Mouse (Mus musculus): ENCODE data around the gene Ift57.

Ift57 gene

DNA sequence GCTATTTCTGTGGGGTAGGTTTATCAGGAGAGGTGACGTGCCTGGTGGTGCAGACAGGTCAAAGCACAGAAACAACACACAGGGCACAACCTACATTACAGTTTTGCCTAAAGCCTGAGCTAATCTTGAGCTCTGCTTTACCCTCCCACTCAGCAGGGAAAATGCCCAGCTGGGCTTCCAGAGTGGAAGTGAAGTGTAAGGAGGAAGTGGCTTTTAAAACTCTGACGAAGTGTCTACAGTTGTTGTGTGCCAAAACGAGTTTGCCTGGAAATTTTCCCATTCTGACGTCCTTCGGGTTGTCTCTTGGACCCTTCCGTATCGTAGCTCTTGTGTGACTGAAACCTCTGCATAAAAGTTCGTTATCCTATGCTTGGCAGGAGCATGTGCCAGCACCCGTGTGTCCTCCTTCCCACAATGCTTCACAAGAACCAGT is 93.4 kb downstream of the Ift57 start:
- peak in 1 of 2 experiments; percentile 37 for DNase-seq (ENCODE audit: low spot score in 2 of 2)

DNA sequence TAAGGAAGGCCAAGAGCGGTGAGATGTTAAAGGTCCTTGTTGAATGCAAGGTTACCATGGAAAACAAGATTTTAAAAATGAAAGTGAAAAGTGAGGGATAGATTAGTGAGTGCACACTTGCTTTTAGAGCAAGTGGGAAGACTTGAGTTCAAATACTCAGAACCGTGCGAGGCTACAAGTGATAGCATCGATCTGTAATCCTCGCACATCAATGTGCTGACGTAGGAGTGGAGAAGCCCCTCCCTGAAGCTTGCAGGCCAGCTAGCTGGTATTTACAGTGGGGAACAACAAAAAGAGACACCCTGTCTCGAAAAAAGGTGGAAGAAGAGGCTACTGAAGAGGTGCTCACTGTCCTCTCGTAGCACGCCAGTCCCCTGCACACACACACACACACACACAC is 94.6 kb downstream of the Ift57 start:
- DNase-seq (ENCODE audit: low spot score in 2 of 2), result no peak

- DNase-seq (ENCODE audit: low spot score in 2 of 2), result no peak
These were observed 97.2 kb downstream of the Ift57 start for GRCm38 (mm10) chr16:49796271-49796670.

DNA sequence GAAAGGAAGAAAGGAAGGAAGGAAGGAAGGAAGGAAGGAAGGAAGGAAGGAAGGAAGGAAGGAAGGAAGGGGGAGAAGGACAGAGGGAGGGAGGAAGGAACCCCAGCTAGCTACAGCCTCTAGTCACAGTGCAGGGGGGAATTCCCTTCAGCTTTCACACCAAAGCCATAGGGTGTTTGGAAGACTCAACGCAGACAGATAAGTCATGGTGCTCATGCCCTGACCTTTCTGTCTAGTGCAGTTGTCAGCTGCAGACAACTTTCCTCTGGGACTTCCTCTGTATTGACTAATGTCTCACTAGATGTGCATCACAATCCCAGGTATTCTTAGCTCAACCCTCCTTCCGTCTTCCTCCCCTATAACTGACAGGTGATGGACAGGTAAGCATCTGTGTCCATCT is 97.9 kb downstream of the Ift57 start:
- DNase-seq (ENCODE audit: low spot score in 2 of 2), result no peak

- DNase-seq (ENCODE audit: low spot score in 2 of 2), result no peak
These were observed 99.8 kb downstream of the Ift57 start for GRCm38 (mm10) chr16:49798790-49799189.

GRCm38 (mm10) chr16:49799597-49800561 is 100.8 kb downstream of the Ift57 start, which contains the start of gene Cd47:
TSS of gene Cd47 (plus strand) at chr16:49800533.
- DNase-seq (ENCODE audit: low spot score in 2 of 2), result no peak

DNA sequence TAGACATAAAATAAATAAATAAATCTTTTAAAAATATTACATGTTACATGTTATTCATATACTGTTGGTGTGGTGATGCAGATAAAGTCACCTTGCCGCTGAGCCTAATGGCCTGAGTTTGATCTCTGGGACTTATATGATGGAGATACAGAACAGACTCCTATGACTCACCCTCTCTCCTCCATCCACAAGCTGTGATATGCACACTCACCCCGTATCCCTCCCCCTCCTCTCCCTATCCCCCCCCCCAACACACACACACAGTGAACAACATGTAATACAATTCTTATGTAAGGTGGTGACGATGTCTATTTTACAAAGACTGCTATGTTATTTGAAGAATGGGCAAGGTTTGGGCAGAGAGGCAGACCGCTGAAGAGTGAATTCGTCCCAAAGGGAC is 102.0 kb downstream of the Ift57 start:
- no peak for DNase-seq (ENCODE audit: low spot score in 2 of 2)

DNA sequence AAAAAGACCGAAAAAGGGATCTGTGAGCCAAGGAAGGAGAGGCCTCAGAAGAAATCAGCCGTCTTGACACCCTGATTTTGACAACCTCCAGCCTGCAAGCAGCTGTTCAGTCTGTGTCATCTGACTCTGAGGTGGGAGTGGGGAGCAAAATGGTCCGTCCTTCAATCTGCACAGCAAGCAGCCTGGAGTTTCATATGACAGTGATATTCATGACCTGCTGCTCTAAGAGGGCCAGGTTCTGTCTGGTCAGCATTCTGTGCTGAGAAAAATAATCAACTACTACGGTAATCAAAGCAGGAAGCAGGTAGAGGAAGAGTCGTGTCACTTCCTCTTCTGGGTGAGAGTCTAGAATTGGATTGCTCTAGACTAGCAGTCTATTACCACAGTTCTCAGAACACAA is 102.4 kb downstream of the Ift57 start:
- no peak for DNase-seq (ENCODE audit: low spot score in 2 of 2)

DNA sequence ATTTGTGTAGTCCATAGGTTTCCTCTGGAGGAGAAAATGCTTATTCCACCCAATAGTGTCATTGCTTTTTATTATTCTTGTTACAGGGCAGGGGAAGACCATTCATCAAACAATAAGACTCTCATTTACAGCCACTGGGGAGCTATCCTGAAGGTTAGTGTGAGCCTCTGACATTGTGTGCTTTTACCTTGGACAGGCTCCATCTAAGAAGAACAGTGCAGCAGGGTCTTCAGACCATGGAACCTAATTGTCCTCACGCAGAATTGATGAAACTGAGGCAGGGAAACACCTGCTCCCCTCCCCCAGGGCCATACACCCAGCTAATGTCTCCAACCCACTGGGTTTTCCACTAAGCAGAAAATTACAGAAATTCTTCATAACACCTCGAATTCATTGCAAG is 104.0 kb downstream of the Ift57 start:
- DNase-seq (ENCODE audit: low spot score in 2 of 2), result no peak

DNA sequence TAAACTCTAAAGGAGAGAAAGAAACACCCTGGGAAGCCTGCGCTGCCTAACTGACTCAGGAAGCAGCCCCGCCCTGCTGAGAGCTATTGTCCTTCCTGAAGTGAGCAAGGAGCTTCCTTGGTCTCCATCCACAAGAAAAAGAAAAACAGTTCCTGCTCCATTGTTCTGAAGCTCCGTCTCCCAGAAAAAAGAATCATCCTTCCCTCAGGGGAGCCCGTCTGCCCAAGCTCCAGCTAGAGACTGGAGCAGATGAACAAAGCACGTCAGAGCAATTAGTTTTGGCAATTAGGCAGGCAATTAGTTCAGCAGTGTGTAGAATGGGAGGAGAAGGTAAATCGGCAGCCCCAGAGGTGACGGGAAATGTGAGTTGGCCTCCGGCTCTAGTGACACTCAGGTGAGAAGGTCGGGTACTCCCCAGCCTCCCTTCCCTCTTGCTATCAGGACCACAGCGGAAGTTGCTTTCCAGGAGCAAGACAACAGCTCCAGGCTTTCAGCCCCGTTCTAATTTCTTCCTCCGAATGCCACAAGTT is 105.0 kb downstream of the Ift57 start:
- no peak for DNase-seq (ENCODE audit: low spot score in 2 of 2)

DNA sequence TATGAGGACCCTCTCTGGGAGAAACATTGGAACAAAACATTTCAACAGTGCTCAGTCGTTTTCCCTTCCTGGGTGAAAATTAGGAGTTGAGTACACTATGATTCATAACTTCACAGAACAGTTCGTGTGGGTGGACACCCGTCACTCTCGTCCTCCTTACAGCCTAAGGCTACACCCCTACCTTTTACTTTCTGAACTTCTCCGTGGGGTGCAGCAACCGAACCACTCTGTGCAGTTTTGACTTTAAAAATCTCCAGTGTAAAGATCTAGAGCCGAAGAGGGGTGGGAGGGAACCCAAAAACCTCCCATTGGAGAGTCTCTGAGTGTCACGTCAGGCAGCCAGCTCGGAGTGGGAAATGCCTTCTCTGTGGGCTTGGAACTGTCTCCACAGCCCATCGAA is 107.9 kb downstream of the Ift57 start:
- no peak for DNase-seq (ENCODE audit: low spot score in 2 of 2)

GRCm38 (mm10) chr16:49807419-49807841 is 108.4 kb downstream of the Ift57 start:
- DNase-seq (ENCODE audit: low spot score in 2 of 2), result no peak

DNA sequence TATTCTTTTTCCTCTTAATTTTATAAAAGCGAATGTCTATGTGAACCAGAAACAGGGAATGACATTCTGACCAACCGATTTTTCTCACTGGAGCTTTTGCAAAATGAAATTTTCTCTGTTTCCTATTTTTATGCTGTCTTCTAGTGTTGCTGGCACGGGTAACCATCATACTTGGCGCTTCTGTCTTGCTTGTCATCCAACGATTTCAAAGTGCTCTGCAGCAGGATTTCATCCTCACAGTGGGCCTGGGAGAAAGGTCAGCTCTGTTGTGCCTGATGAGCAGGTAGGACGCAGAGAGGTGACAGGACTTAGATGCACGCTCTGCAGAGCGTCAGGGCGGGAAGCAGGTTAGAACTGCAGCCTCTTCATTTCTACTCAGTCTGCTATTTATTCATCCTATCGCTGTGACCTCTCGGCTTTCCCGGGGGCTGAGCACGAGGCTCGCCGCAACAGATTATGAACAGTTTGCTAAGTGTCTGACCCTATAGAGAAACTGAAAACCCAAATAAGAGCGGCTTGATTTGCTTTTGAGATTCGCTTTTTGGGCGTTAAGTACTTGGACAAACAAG is 108.9 kb downstream of the Ift57 start:
- peak; percentile 42 to 61 for DNase-seq (ENCODE audit: low spot score in 2 of 2)

GRCm38 (mm10) chr16:49811897-49812296 is 112.9 kb downstream of the Ift57 start:
- no peak for DNase-seq (ENCODE audit: low spot score in 2 of 2)

GRCm38 (mm10) chr16:49812821-49813616 is 114.0 kb downstream of the Ift57 start:
- DNase-seq (ENCODE audit: low spot score in 2 of 2), result no peak

DNA sequence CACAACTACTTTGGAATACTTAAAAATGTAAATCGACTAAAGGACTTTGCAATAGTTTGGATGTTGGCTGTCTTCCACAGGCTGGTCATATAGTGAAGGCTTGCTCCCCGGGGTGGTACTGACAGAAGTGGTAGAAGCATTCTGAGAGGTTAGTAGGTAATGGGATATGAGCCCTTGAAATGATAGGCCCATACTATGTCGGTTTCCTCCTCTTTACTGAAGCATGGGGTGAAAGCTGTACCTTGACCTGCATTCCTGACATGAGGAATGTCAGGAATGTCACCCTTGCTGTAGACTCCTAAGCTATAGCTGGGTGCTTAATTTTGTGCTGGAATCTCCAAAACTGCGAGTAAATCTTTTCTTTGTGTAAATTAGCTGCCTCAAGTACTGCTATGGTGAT is 115.4 kb downstream of the Ift57 start:
- no peak for DNase-seq (ENCODE audit: low spot score in 2 of 2)
